Mouse (Mus musculus) liver, embryonic 16.5 days (tissue): ENCODE results near the gene Krtap3-2. TPM values are rescaled to one million over a fixed set of nuclear protein-coding genes. Genes with fewer than 3 reads are reported as not detected.

Experiments
- ATAC-seq: fragments of 200-750 bp; cut with Nextera tagmentation; 2 replicates; pipeline ENCODE4 v1.8.0; 2017; ENCODE audit warnings: low read depth, mild to moderate bottlenecking, moderate number of reproducible peaks, moderate library complexity
- H3K27ac ChIP-seq: fragments of 300-500 bp; sonication (generic); 2 replicates; pipeline ENCODE4 v1.5.1; 2014; ENCODE audit warnings: mild to moderate bottlenecking, low read length
- H3K27me3 ChIP-seq: fragments of 300-500 bp; sonication (generic); 2 replicates; pipeline ENCODE4 v1.6.1; 2014; ENCODE audit warnings: low read depth, low read length, mixed read lengths; ENCODE audit not compliant: control insufficient read depth, insufficient read depth
- H3K36me3 ChIP-seq: fragments of 300-500 bp; sonication (generic); 2 replicates; pipeline ENCODE4 v1.6.1; 2014; ENCODE audit warnings: mild to moderate bottlenecking; ENCODE audit not compliant: control insufficient read depth, insufficient read depth
- H3K4me1 ChIP-seq: fragments of 300-500 bp; sonication (generic); 2 replicates; pipeline ENCODE4 v1.6.1; 2014; ENCODE audit warnings: low read depth, low read length, mixed read lengths; ENCODE audit not compliant: control insufficient read depth
- H3K4me2 ChIP-seq: fragments of 300-500 bp; sonication (generic); 2 replicates; pipeline ENCODE4 v1.6.1; 2014; ENCODE audit warnings: low read depth, low read length, mixed read lengths
- H3K4me3 ChIP-seq: fragments of 300-500 bp; sonication (generic); 2 replicates; pipeline ENCODE4 v1.5.1; 2014; ENCODE audit warnings: low read depth, mild to moderate bottlenecking, low read length
- H3K9ac ChIP-seq: fragments of 300-500 bp; sonication (generic); 2 replicates; pipeline ENCODE4 v1.6.1; 2014; ENCODE audit warnings: low read depth, low read length
- H3K9me3 ChIP-seq: fragments of 300-500 bp; sonication (generic); replicated peaks from 2 replicates; pipeline ENCODE4 v1.6.1; 2016; ENCODE audit warnings: low read length; ENCODE audit not compliant: control insufficient read depth
- WGBS: fragments of 180-500 bp; shearing (Covaris S2); extraction: QIAGEN DNeasy Blood & Tissue Kit; methylation state at CpG from one replicate; pipeline ENCODE4 v1.1.7; 2014; ENCODE audit not compliant: insufficient replicate concordance; 5-methylcytosine and 5-hydroxymethylcytosine counted together
- polyA plus RNA-seq: library from polyadenylated mRNA; unstranded; fragments of >200 nt; fragmentation: Nextera tagmentation; extraction: Ambion mirVana; gene quantifications from 2 replicates; pipeline ENCODE4 v1.2.1, GENCODE M21; 2015

Gene Krtap3-2
- polyA plus RNA-seq, 1 experiment from 2014 or later, result not detected

- no peaks in the 10 kb centered on the region for H3K9me3 ChIP-seq
- H3K4me1 ChIP-seq, result no peaks in the 10 kb centered on the region
- ATAC-seq, result no peak
- no peak overlapping the region for H3K4me2 ChIP-seq
- no peaks in the 10 kb centered on the region for H3K36me3 ChIP-seq
- H3K9ac ChIP-seq, result no peak overlapping the region
- H3K27ac ChIP-seq, result no peak overlapping the region
- no peak overlapping the region for H3K4me3 ChIP-seq
- no peaks in the 10 kb centered on the region for H3K27me3 ChIP-seq
- 64% methylated on average over 9 of the region's 9 CpGs for WGBS
These were observed 16.9 kb downstream of the Krtap3-2 start for GRCm38 (mm10) chr11:99539721-99540120.

- no peak within 1 kb of the TSS for H3K4me2 ChIP-seq
- no peaks in the 10 kb centered on the region for H3K9me3 ChIP-seq
- no peak within 1 kb of the TSS for H3K9ac ChIP-seq
- H3K27ac ChIP-seq, result no peak within 1 kb of the TSS
- H3K4me3 ChIP-seq, result no peak within 1 kb of the TSS
- 65% methylated on average over 13 of the region's 13 CpGs for WGBS
- no peak for ATAC-seq
- H3K27me3 ChIP-seq, result no peaks in the 10 kb centered on the region
- no peaks in the 10 kb centered on the region for H3K36me3 ChIP-seq
- H3K4me1 ChIP-seq, result no peaks in the 10 kb centered on the region
These were observed 35.3 kb downstream of the Krtap3-2 start, which contains the start of gene Krt39 for GRCm38 (mm10) chr11:99521288-99521860. Gene Krt39 (minus strand): TSS chr11:99521338.

DNA sequence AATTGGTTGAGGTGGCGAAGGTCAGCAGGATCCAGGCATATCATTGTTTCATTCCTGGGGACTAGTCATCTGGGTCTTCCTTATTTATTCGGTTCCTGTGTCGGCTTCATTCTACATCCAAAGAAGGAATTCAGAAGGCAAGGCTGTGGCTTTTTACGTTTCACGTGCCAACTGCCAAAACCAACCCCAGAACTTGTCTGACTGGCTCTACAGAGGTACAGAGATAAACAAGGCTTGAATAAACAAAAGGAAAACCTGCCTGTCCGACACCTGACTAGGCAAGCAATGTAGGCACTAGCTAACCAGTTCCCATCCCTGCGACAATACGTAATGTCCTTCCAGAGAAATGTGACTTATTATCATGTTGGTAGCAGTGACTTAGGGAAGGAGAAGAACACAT lies 42.6 kb downstream of the Krtap3-2 start:
- WGBS, result 63% methylated on average over 8 of the region's 8 CpGs
- ATAC-seq, result no peak
- H3K27ac ChIP-seq, result no peak overlapping the region
- H3K4me1 ChIP-seq, result no peaks in the 10 kb centered on the region
- H3K4me3 ChIP-seq, result no peak overlapping the region
- no peak overlapping the region for H3K9ac ChIP-seq
- no peaks in the 10 kb centered on the region for H3K27me3 ChIP-seq
- H3K9me3 ChIP-seq, result no peaks in the 10 kb centered on the region
- H3K36me3 ChIP-seq, result no peaks in the 10 kb centered on the region
- H3K4me2 ChIP-seq, result no peak overlapping the region

Other genes starting within 250 kb of the Krtap3-2 start
- not detected in 2 replicates for gene Krt25, start 233.9 kb downstream of the Krtap3-2 start, polyA plus RNA-seq
- gene Krt26, start 218.9 kb downstream of the Krtap3-2 start, polyA plus RNA-seq, result not detected in 2 replicates
- not detected in 2 replicates for gene Krt27, start 205.7 kb downstream of the Krtap3-2 start, polyA plus RNA-seq
- gene Krt28, start 181.9 kb downstream of the Krtap3-2 start, polyA plus RNA-seq, result 0.06 TPM in 1 of 2 replicates, not detected in the other
- 2.9 and 3.0 TPM in 2 replicates for gene Krt10, start 167.5 kb downstream of the Krtap3-2 start, polyA plus RNA-seq
- 0.05 TPM in 1 of 2 replicates, not detected in the other for gene Krt12, start 134.6 kb downstream of the Krtap3-2 start, polyA plus RNA-seq
- 33.8 and 34.8 TPM in 2 replicates for gene Krt20, start 118.7 kb downstream of the Krtap3-2 start, polyA plus RNA-seq
- gene Krt23, start 63.7 kb downstream of the Krtap3-2 start, polyA plus RNA-seq, result 1.4 and 1.5 TPM in 2 replicates
- gene Krt39, start 35.5 kb downstream of the Krtap3-2 start, polyA plus RNA-seq, result not detected in 2 replicates
- gene Krt40, start 13.7 kb downstream of the Krtap3-2 start, polyA plus RNA-seq, result not detected in 2 replicates
- not detected in 2 replicates for gene Krtap3-3, start 6.0 kb downstream of the Krtap3-2 start, polyA plus RNA-seq
- not detected in 2 replicates for gene Gm11939, start 2.6 kb upstream of the Krtap3-2 start, polyA plus RNA-seq
- gene Krtap3-1, start 9.8 kb upstream of the Krtap3-2 start, polyA plus RNA-seq, result not detected in 2 replicates
- not detected in 2 replicates for gene Krtap1-5, start 24.2 kb upstream of the Krtap3-2 start, polyA plus RNA-seq
- gene Krtap1-4, start 26.8 kb upstream of the Krtap3-2 start, polyA plus RNA-seq, result not detected in 2 replicates
- not detected in 2 replicates for gene Krtap1-3, start 34.5 kb upstream of the Krtap3-2 start, polyA plus RNA-seq
- gene Krtap9-3, start 41.3 kb upstream of the Krtap3-2 start, polyA plus RNA-seq, result not detected in 2 replicates
- gene Gm11938, start 46.5 kb upstream of the Krtap3-2 start, polyA plus RNA-seq, result not detected in 2 replicates
- not detected in 2 replicates for gene Gm11937, start 53.3 kb upstream of the Krtap3-2 start, polyA plus RNA-seq
- not detected in 2 replicates for gene Krtap2-4, start 58.0 kb upstream of the Krtap3-2 start, polyA plus RNA-seq
- not detected in 2 replicates for gene Gm11562, start 63.6 kb upstream of the Krtap3-2 start, polyA plus RNA-seq
- not detected in 2 replicates for gene Krtap4-1, start 71.4 kb upstream of the Krtap3-2 start, polyA plus RNA-seq
- gene Krtap4-2, start 78.2 kb upstream of the Krtap3-2 start, polyA plus RNA-seq, result not detected in 2 replicates
- not detected in 2 replicates for gene Krtap4-7, start 87.2 kb upstream of the Krtap3-2 start, polyA plus RNA-seq
- not detected in 2 replicates for gene Gm11555, start 93.4 kb upstream of the Krtap3-2 start, polyA plus RNA-seq
- not detected in 2 replicates for gene Gm11563, start 102.1 kb upstream of the Krtap3-2 start, polyA plus RNA-seq
- not detected in 2 replicates for gene Krtap4-6, start 109.1 kb upstream of the Krtap3-2 start, polyA plus RNA-seq
- gene Gm14190, start 133.9 kb upstream of the Krtap3-2 start, polyA plus RNA-seq, result not detected in 2 replicates
- not detected in 2 replicates for gene Gm14180, start 177.4 kb upstream of the Krtap3-2 start, polyA plus RNA-seq
- not detected in 2 replicates for gene Gm11595, start 216.1 kb upstream of the Krtap3-2 start, polyA plus RNA-seq
- not detected in 2 replicates for gene Krtap4-8, start 223.9 kb upstream of the Krtap3-2 start, polyA plus RNA-seq
- not detected in 2 replicates for gene Krtap4-9, start 228.3 kb upstream of the Krtap3-2 start, polyA plus RNA-seq
- gene Gm11596, start 236.6 kb upstream of the Krtap3-2 start, polyA plus RNA-seq, result not detected in 2 replicates
- not detected in 2 replicates for gene Gm11569, start 242.1 kb upstream of the Krtap3-2 start, polyA plus RNA-seq
- not detected in 2 replicates for gene Gm11554, start 247.6 kb upstream of the Krtap3-2 start, polyA plus RNA-seq